Mouse (Mus musculus): ENCODE measurements around the gene Pde6d. TPM values are rescaled to one million over a fixed set of nuclear protein-coding genes. Genes with fewer than 3 reads are reported as not detected.
A peak's percentile ranks its signal among the peaks of the same experiment; 100 is the strongest.

Gene Pde6d
- polyA plus RNA-seq, 1 experiment from 2014 or later: 61.5 TPM

GRCm38 (mm10) chr1:86504697-86505421 lies 77.6 kb downstream of the Pde6d start:
- no peaks in the 10 kb centered on the region for H3K27me3 ChIP-seq
- H3K4me3 ChIP-seq (replicated peaks): peak overlapping the region; percentile 44
- peak overlapping the region; percentile 98 for H3K27ac ChIP-seq
- peak overlapping the region; percentile 74 for H3K4me2 ChIP-seq
- no peaks in the 10 kb centered on the region for H3K9me3 ChIP-seq (replicated peaks)
- no peak for ATAC-seq (replicated peaks; ENCODE audit: low FRiP score)
- 15% methylated on average over 19 of the region's 19 CpGs for WGBS
- H3K36me3 ChIP-seq: no peaks in the 10 kb centered on the region
- H3K9ac ChIP-seq: peak overlapping the region; percentile 66
- peaks cover 72% of the 10 kb centered on the region for H3K4me1 ChIP-seq

DNA sequence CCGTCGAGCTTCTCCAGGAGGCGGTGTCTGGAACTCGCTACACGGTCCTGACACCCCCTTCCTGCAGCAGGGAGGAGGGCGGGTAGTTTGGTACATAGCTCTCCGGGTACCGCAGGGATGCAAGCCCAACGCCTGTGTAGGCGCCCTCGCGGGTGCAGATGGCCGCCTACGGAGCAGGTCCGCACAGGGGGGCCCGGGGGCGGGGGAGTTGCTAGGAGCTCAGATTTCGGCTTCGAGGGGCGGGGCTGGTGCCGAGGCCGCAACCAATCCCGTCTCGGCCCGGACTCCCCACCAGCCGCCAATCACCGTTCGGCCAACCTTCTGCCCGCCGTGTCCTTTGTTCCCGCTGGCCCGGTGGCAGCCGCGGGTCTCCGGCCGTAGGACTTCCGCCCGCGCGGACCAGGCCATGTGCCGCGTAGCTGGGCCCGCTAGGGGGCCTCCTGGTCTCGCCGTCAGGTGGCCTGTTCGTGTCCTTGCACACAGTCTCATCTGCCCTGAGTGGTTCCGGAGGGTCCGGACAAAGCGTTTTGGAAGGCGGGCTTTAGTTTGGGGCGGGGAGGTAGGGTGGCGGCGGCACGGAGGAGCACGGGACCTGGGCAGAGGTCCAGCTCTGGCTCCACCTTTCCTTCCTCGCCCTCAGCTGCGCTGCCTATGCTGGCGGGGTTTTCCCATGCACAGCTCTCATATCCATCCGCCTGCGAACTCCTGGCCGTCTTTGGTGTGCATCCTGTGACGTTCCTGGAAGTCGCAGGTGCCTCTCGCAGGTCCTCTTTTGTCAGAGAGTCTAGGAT lies 78.3 kb downstream of the Pde6d start:
- peak overlapping the region; percentile 74 for H3K4me2 ChIP-seq
- H3K4me1 ChIP-seq: peaks cover 70% of the 10 kb centered on the region
- peak overlapping the region; percentile 98 for H3K27ac ChIP-seq
- H3K9ac ChIP-seq: peak overlapping the region; percentile 66
- H3K27me3 ChIP-seq: no peaks in the 10 kb centered on the region
- H3K4me3 ChIP-seq (replicated peaks): peak overlapping the region; percentile 44
- no peaks in the 10 kb centered on the region for H3K36me3 ChIP-seq
- H3K9me3 ChIP-seq (replicated peaks): no peaks in the 10 kb centered on the region
- WGBS: under 1% methylated on average over 64 of the region's 64 CpGs
- peak; percentile 91 for ATAC-seq (replicated peaks; ENCODE audit: low FRiP score)

GRCm38 (mm10) chr1:86503165-86503747 lies 79.2 kb downstream of the Pde6d start:
- peaks cover 78% of the 10 kb centered on the region for H3K4me1 ChIP-seq

GRCm38 (mm10) chr1:86502221-86503048 lies 80.0 kb downstream of the Pde6d start:
- H3K9ac ChIP-seq: no peak overlapping the region
- peaks cover 87% of the 10 kb centered on the region for H3K4me1 ChIP-seq
- H3K36me3 ChIP-seq: no peaks in the 10 kb centered on the region
- ATAC-seq (replicated peaks; ENCODE audit: low FRiP score): no peak
- peak overlapping the region; percentile 32; the same call in 1 of the 2 replicates for H3K4me2 ChIP-seq
- no peak overlapping the region for H3K4me3 ChIP-seq (replicated peaks)
- peak overlapping the region; percentile 98 for H3K27ac ChIP-seq
- H3K27me3 ChIP-seq: no peaks in the 10 kb centered on the region
- WGBS: 36% methylated on average over 17 of the region's 17 CpGs
- H3K9me3 ChIP-seq (replicated peaks): no peaks in the 10 kb centered on the region

More at GRCm38 (mm10) chr1:86503165-86503747, 79.2 kb downstream of the Pde6d start:
- no peaks in the 10 kb centered on the region for H3K27me3 ChIP-seq
- peak; percentile 19 for ATAC-seq (replicated peaks; ENCODE audit: low FRiP score)
- peak overlapping the region; percentile 74 for H3K4me2 ChIP-seq
- WGBS: 15% methylated on average over 16 of the region's 16 CpGs
- no peaks in the 10 kb centered on the region for H3K36me3 ChIP-seq
- H3K9me3 ChIP-seq (replicated peaks): no peaks in the 10 kb centered on the region
- H3K4me3 ChIP-seq (replicated peaks): peak overlapping the region; percentile 44
- peak overlapping the region; percentile 98 for H3K27ac ChIP-seq
- H3K9ac ChIP-seq: peak overlapping the region; percentile 66

- ATAC-seq (replicated peaks; ENCODE audit: low FRiP score): no peak
- H3K4me1 ChIP-seq: peaks cover 92% of the 10 kb centered on the region
- WGBS: 2% methylated on average over 4 of the region's 4 CpGs
- peak overlapping the region; percentile 98 for H3K27ac ChIP-seq
- no peaks in the 10 kb centered on the region for H3K27me3 ChIP-seq
- no peaks in the 10 kb centered on the region for H3K9me3 ChIP-seq (replicated peaks)
- no peak overlapping the region for H3K4me2 ChIP-seq
- no peak overlapping the region for H3K4me3 ChIP-seq (replicated peaks)
- H3K36me3 ChIP-seq: no peaks in the 10 kb centered on the region
- H3K9ac ChIP-seq: no peak overlapping the region
These were observed 80.9 kb downstream of the Pde6d start for GRCm38 (mm10) chr1:86501559-86501958.

- H3K36me3 ChIP-seq: no peaks in the 10 kb centered on the region
- ATAC-seq (replicated peaks; ENCODE audit: low FRiP score): no peak
- H3K27ac ChIP-seq: peak overlapping the region; percentile 76
- H3K4me2 ChIP-seq: no peak overlapping the region
- 30% methylated on average over 6 of the region's 6 CpGs for WGBS
- H3K4me1 ChIP-seq: peaks cover 88% of the 10 kb centered on the region
- no peaks in the 10 kb centered on the region for H3K27me3 ChIP-seq
- H3K9ac ChIP-seq: no peak overlapping the region
- H3K4me3 ChIP-seq (replicated peaks): no peak overlapping the region
- no peaks in the 10 kb centered on the region for H3K9me3 ChIP-seq (replicated peaks)
These were observed 81.3 kb downstream of the Pde6d start for GRCm38 (mm10) chr1:86501114-86501532.

- Histone ChIP-seq H3K4me1 (peaks cover 84% of the 10 kb centered on the region), H3K27ac (peak overlapping the region; percentile 76)
- 63% methylated on average over 4 of the region's 4 CpGs for WGBS
These were observed 81.7 kb downstream of the Pde6d start for GRCm38 (mm10) chr1:86500681-86501080.

GRCm38 (mm10) chr1:86499903-86500302 lies 82.5 kb downstream of the Pde6d start:
- Histone ChIP-seq H3K9ac (0 out of 2 replicates have a peak overlapping the region, but pooled peaks have one; percentile 21), H3K4me1 (peaks cover 76% of the 10 kb centered on the region), H3K27ac (peak overlapping the region; percentile 56; the same call in 1 of the 2 replicates), H3K9me3 (replicated peaks) (no peaks in the 10 kb centered on the region), H3K36me3 (no peaks in the 10 kb centered on the region), H3K4me2 (no peak overlapping the region), H3K27me3 (no peaks in the 10 kb centered on the region), H3K4me3 (replicated peaks) (no peak overlapping the region)
- 35% methylated on average over 3 of the region's 3 CpGs for WGBS
- ATAC-seq (replicated peaks; ENCODE audit: low FRiP score): no peak

More at GRCm38 (mm10) chr1:86500681-86501080, 81.7 kb downstream of the Pde6d start:
- ATAC-seq (replicated peaks; ENCODE audit: low FRiP score): no peak
- Histone ChIP-seq H3K9ac (no peak overlapping the region), H3K4me3 (replicated peaks) (no peak overlapping the region), H3K9me3 (replicated peaks) (no peaks in the 10 kb centered on the region), H3K27me3 (no peaks in the 10 kb centered on the region), H3K36me3 (no peaks in the 10 kb centered on the region), H3K4me2 (no peak overlapping the region)

DNA sequence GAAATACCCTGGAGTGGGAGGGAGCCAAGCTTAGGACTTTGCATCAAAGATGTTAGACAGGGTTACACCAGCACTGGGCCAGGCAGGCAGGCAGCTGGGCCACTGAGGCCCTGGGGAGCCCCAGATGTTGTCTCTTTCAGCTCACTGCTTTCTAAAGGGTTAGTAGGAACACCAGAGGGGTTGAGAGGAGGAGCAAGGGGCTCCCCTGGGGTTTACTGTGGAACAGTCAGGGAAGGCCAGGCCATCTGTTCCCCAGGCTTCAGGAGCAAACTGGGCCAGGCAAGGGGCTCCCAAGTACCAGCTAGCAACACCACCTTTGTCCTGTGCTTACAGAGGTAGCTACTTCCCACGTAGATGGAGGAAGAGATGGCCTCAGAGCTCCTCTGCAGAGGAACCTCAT lies 83.8 kb downstream of the Pde6d start:
- ATAC-seq (replicated peaks; ENCODE audit: low FRiP score): no peak
- Histone ChIP-seq H3K4me2 (no peak overlapping the region), H3K36me3 (no peaks in the 10 kb centered on the region), H3K9ac (no peak overlapping the region), H3K27me3 (no peaks in the 10 kb centered on the region), H3K4me3 (replicated peaks) (no peak overlapping the region), H3K4me1 (peaks cover 66% of the 10 kb centered on the region), H3K27ac (peak overlapping the region; percentile 92), H3K9me3 (replicated peaks) (no peaks in the 10 kb centered on the region)
- WGBS: 52% methylated on average over 1 of the region's 1 CpGs

DNA sequence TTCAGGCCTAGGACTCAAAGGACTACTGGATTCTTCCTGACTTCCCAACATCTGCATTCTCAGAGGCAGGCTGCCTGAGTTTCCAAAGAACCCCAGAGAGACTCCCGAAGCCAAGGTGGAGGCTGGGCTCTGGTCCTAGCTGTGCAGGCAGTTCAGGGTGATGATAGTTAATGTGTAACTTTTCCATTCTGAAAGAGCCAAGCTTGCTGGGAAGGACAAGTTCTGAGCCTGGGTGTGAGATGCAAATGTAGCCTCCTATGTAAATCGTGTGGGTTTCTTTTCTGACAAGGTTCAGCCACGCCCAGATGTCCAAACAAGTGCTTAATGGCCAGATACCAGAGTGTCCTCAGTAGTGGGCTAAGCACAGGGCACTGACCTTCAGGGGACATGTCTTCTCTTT lies 84.4 kb downstream of the Pde6d start:
- peaks cover 59% of the 10 kb centered on the region for H3K4me1 ChIP-seq

GRCm38 (mm10) chr1:86497361-86497760 lies 85.1 kb downstream of the Pde6d start:
- H3K9ac ChIP-seq: no peak overlapping the region

More for the DNA sequence above, 84.4 kb downstream of the Pde6d start:
- no peak overlapping the region for H3K9ac ChIP-seq
- no peak overlapping the region for H3K4me2 ChIP-seq
- WGBS: 43% methylated on average over 3 of the region's 3 CpGs
- no peak overlapping the region for H3K4me3 ChIP-seq (replicated peaks)
- no peaks in the 10 kb centered on the region for H3K36me3 ChIP-seq
- peak overlapping the region; percentile 92 for H3K27ac ChIP-seq
- peak; percentile 25; the same call in 1 of the 2 replicates for ATAC-seq (replicated peaks; ENCODE audit: low FRiP score)
- H3K9me3 ChIP-seq (replicated peaks): no peaks in the 10 kb centered on the region
- no peaks in the 10 kb centered on the region for H3K27me3 ChIP-seq

More at GRCm38 (mm10) chr1:86497361-86497760, 85.1 kb downstream of the Pde6d start:
- WGBS: 66% methylated on average over 5 of the region's 5 CpGs
- no peak for ATAC-seq (replicated peaks; ENCODE audit: low FRiP score)
- Histone ChIP-seq H3K4me1 (peaks cover 58% of the 10 kb centered on the region), H3K27ac (peak overlapping the region; percentile 92), H3K36me3 (no peaks in the 10 kb centered on the region), H3K4me2 (no peak overlapping the region), H3K27me3 (no peaks in the 10 kb centered on the region), H3K9me3 (replicated peaks) (no peaks in the 10 kb centered on the region), H3K4me3 (replicated peaks) (no peak overlapping the region)
